Mouse (Mus musculus) forebrain, embryonic 14.5 days (tissue): ENCODE measurements around the gene Il23r. TPM values are rescaled to one million over a fixed set of nuclear protein-coding genes. Genes with fewer than 3 reads are reported as not detected.
A peak's percentile ranks its signal among the peaks of the same experiment; 100 is the strongest.

Experiments
- ATAC-seq: fragments of 200-750 bp; cut with Nextera tagmentation; 2 replicates; pipeline ENCODE4 v1.8.0; 2017; ENCODE audit warnings: mild to moderate bottlenecking, moderate library complexity
- DNase-seq: peaks from one replicate; pipeline ENCODE4 v3.0.0-alpha.2; 2015; ENCODE audit warnings: low spot score
- H3K27ac ChIP-seq: fragments of 300-500 bp; sonication (generic); 2 replicates; pipeline ENCODE4 v1.5.1; 2014; ENCODE audit warnings: low read depth, mild to moderate bottlenecking, control low read depth, low read length, moderate library complexity
- H3K27me3 ChIP-seq: fragments of 300-500 bp; sonication (generic); replicated peaks from 2 replicates; pipeline ENCODE4 v1.6.1; 2014; ENCODE audit warnings: low read length, control low read depth, mixed read lengths; ENCODE audit not compliant: control insufficient read depth, insufficient read depth
- H3K36me3 ChIP-seq: fragments of 300-500 bp; sonication (generic); 2 replicates; pipeline ENCODE4 v1.6.1; 2014; ENCODE audit warnings: low read length, control low read depth; ENCODE audit not compliant: control insufficient read depth, insufficient read depth
- H3K4me1 ChIP-seq: fragments of 300-500 bp; sonication (generic); 2 replicates; pipeline ENCODE4 v1.6.1; 2014; ENCODE audit warnings: antibody characterized with exemption, low read length, control low read depth; ENCODE audit not compliant: control insufficient read depth, insufficient read depth
- H3K4me2 ChIP-seq: fragments of 300-500 bp; sonication (generic); 2 replicates; pipeline ENCODE4 v1.6.1; 2014; ENCODE audit warnings: mild to moderate bottlenecking, control low read depth, low read length
- H3K4me3 ChIP-seq: fragments of 300-500 bp; sonication (generic); 2 replicates; pipeline ENCODE4 v1.5.1; 2014; ENCODE audit warnings: low read depth, low read length, control low read depth
- H3K9ac ChIP-seq: fragments of 300-500 bp; sonication (generic); 2 replicates; pipeline ENCODE4 v1.6.1; 2014; ENCODE audit warnings: mild to moderate bottlenecking, low read length, control low read depth, moderate library complexity
- H3K9me3 ChIP-seq: fragments of 300-500 bp; sonication (generic); replicated peaks from 2 replicates; pipeline ENCODE4 v1.6.1; 2016; ENCODE audit warnings: low read length, control low read depth, mixed read lengths; ENCODE audit not compliant: control insufficient read depth
- WGBS: fragments of 180-500 bp; shearing (Covaris S2); extraction: QIAGEN DNeasy Blood & Tissue Kit; methylation state at CpG from one replicate; pipeline ENCODE4 v1.1.7; 2014; 5-methylcytosine and 5-hydroxymethylcytosine counted together
- polyA plus RNA-seq: library from polyadenylated mRNA; unstranded; fragments of >200 nt; fragmentation: Nextera tagmentation; extraction: Ambion mirVana; gene quantifications from 2 replicates; pipeline ENCODE4 v1.2.1, GENCODE M21; 2014

The Il23r gene
- polyA plus RNA-seq, 1 experiment from 2014 or later = not detected

GRCm38 (mm10) chr6:67405281-67405682, 86.4 kb downstream of the Il23r start:
- 7% methylated on average over 3 of the region's 3 CpGs for WGBS
- Histone ChIP-seq H3K36me3 (no peaks in the 10 kb centered on the region), H3K4me1 (peaks cover 8% of the 10 kb centered on the region), H3K9me3 (no peaks in the 10 kb centered on the region), H3K4me2 (no peak overlapping the region), H3K27me3 (no peaks in the 10 kb centered on the region), H3K4me3 (no peak overlapping the region), H3K9ac (no peak overlapping the region), H3K27ac (no peak overlapping the region)
- peak; percentile 70; the same call in 1 of the 2 replicates for ATAC-seq
- DNase-seq = peak; percentile 62

- DNase-seq (no peak), ATAC-seq (no peak)
- H3K4me3 ChIP-seq = no peak overlapping the region
- no peak overlapping the region for H3K9ac ChIP-seq
- 80% methylated on average over 5 of the region's 5 CpGs for WGBS
- H3K36me3 ChIP-seq = no peaks in the 10 kb centered on the region
- H3K9me3 ChIP-seq = no peaks in the 10 kb centered on the region
- H3K27ac ChIP-seq = no peak overlapping the region
- H3K4me2 ChIP-seq = no peak overlapping the region
- H3K27me3 ChIP-seq = no peaks in the 10 kb centered on the region
- H3K4me1 ChIP-seq = no peaks in the 10 kb centered on the region
Measured at GRCm38 (mm10) chr6:67399551-67399950, 92.1 kb downstream of the Il23r start.

- WGBS = 3% methylated on average over 26 of the region's 26 CpGs
- H3K4me3 ChIP-seq = peak within 1 kb of the TSS; percentile 18; the same call in 1 of the 2 replicates
- DNase-seq = peak; percentile 3
- peaks cover 5% of the 10 kb centered on the region; the same call in 1 of the 2 replicates for H3K27me3 ChIP-seq
- 0 out of 2 replicates have a peak within 1 kb of the TSS, but pooled peaks have one; percentile 8 for H3K9ac ChIP-seq
- H3K4me1 ChIP-seq = no peaks in the 10 kb centered on the region
- H3K27ac ChIP-seq = no peak within 1 kb of the TSS
- peak within 1 kb of the TSS; percentile 51 for H3K4me2 ChIP-seq
- ATAC-seq = 0 out of 2 replicates have a peak, but pooled peaks have one; percentile 10
- H3K9me3 ChIP-seq = no peaks in the 10 kb centered on the region
- no peaks in the 10 kb centered on the region for H3K36me3 ChIP-seq
Measured at GRCm38 (mm10) chr6:67375982-67376391, 115.7 kb downstream of the Il23r start, which contains the start of gene Il12rb2. Gene Il12rb2 (minus strand): TSS chr6:67376188.

Other genes with a start within 250 kb of the Il23r start
- gene Il12rb2, start 115.7 kb downstream of the Il23r start, polyA plus RNA-seq = 0.10 TPM in 1 of 2 replicates, not detected in the other
- 0.51 and 0.61 TPM in 2 replicates for gene Tacstd2, start 43.9 kb upstream of the Il23r start, polyA plus RNA-seq